ENCODE assay signal across 10 mouse cellular contexts in the genomic region with DNA sequence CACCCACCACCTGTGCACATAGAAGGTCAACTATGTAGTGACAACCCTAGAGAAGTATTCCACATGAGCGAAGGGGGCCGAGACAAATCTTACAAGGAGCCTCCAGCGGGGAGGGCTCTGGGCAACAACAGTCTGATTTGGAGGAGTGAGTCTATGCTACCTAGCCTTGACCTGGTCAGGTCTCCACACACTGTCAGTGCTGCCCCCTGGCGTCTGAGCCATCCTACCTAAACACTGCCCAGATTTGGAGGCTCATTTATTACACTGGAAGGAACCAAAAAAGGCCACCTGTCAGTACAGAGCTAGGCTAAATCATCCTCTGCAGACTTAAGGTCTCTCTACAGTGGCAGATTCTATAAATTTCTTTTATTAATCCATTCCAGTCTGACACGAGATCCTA. TPM values are rescaled to one million over a fixed set of nuclear protein-coding genes. Genes with fewer than 3 reads are reported as not detected.
DNase-seq lines count a peak whose midpoint lies in the region; ATAC-seq and TF ChIP-seq lines count a peak whose summit lies in the region.
"Had no signal": no experiment of that assay in that cellular context is flagged by ENCODE, and none has a peak within 500 bp of the region (broad histone marks: within the 10 kb centered on the region; RNA-seq: fewer than 3 reads in every experiment).

No protein-coding gene starts in this region.

- no peak overlapping the region for H3K4me3 ChIP-seq in forebrain, embryonic 11.5 days (ENCODE audit: low read depth, low read length)
- no peak overlapping the region for H3K4me3 ChIP-seq in forebrain, embryonic 15.5 days
- H3K4me3 ChIP-seq in embryonic fibroblast, embryonic 13.5 days (ENCODE audit: insufficient read depth, low read length) = no peak overlapping the region
- H3K4me3 ChIP-seq in stomach, postnatal 0 days (ENCODE audit: low read depth, low read length) = no peak overlapping the region

- TF ChIP-seq POLR2A in embryonic fibroblast, embryonic 13.5 days (IDR thresholded peaks at IDR 0.05; ENCODE audit: low read depth, low read length) = no peak

- TF ChIP-seq CTCF in embryonic fibroblast, embryonic 13.5 days (IDR thresholded peaks at IDR 0.05; ENCODE audit: borderline replicate concordance, insufficient read depth, low read length) = peak; percentile 83
- TF ChIP-seq CTCF in stomach, postnatal 0 days (IDR thresholded peaks at IDR 0.05; ENCODE audit: low read depth) = peak; percentile 79

- no peak overlapping the region for H3K4me2 ChIP-seq in forebrain, embryonic 11.5 days (ENCODE audit: low read depth, low read length, severe bottlenecking)
- H3K4me2 ChIP-seq in forebrain, embryonic 15.5 days (replicated peaks) = no peak overlapping the region
- no peak overlapping the region for H3K4me2 ChIP-seq in stomach, postnatal 0 days (replicated peaks; ENCODE audit: low read depth)

- H3K4me1 ChIP-seq in forebrain, embryonic 11.5 days (replicated peaks; ENCODE audit: control insufficient read depth, insufficient read depth, low read length) = no peaks in the 10 kb centered on the region
- no peaks in the 10 kb centered on the region for H3K4me1 ChIP-seq in forebrain, embryonic 15.5 days
- no peaks in the 10 kb centered on the region for H3K4me1 ChIP-seq in embryonic fibroblast, embryonic 13.5 days (ENCODE audit: control insufficient read depth, insufficient read depth, low read length)
- H3K4me1 ChIP-seq in stomach, postnatal 0 days (replicated peaks; ENCODE audit: control insufficient read depth, insufficient read depth) = no peaks in the 10 kb centered on the region

- 0 out of 2 replicates have a peak, but pooled peaks have one; percentile 30 for ATAC-seq in forebrain, embryonic 11.5 days (replicated peaks; ENCODE audit: low FRiP score)
- no peak for ATAC-seq in forebrain, embryonic 15.5 days (replicated peaks)
- ATAC-seq in stomach, postnatal 0 days (ENCODE audit: low FRiP score, low TSS enrichment) = peak; percentile 59; the same call in 1 of the 2 replicates

- no peak overlapping the region for H3K27ac ChIP-seq in forebrain, embryonic 11.5 days (ENCODE audit: low read depth, low read length)
- H3K27ac ChIP-seq in forebrain, embryonic 15.5 days (replicated peaks) = no peak overlapping the region
- no peak overlapping the region for H3K27ac ChIP-seq in embryonic fibroblast, embryonic 13.5 days (ENCODE audit: insufficient read depth, low read length)
- H3K27ac ChIP-seq in stomach, postnatal 0 days (replicated peaks) = no peak overlapping the region

- no peak overlapping the region for H3K9ac ChIP-seq in forebrain, embryonic 11.5 days (ENCODE audit: low read length)
- H3K9ac ChIP-seq in forebrain, embryonic 15.5 days (replicated peaks) = no peak overlapping the region
- H3K9ac ChIP-seq in stomach, postnatal 0 days (ENCODE audit: low read length) = no peak overlapping the region

- peak; percentile 83 for DNase-seq in forebrain, embryonic 11.5 days (ENCODE audit: low spot score)
- peak; percentile 54 for DNase-seq in A20 (ENCODE audit: low read depth, low spot score)
- DNase-seq in adrenal gland, postnatal 4 days (ENCODE audit: low spot score in 2 of 2) = peak; percentile 30 to 67
- DNase-seq in kidney, adult 18-20 months = peak; percentile 73
- peak; percentile 62 for DNase-seq in lung, postnatal 25 days (ENCODE audit: low spot score)
- peak; percentile 74 for DNase-seq in stomach, postnatal 0 days (ENCODE audit: low spot score)

- H3K9me3 ChIP-seq in forebrain, embryonic 11.5 days (ENCODE audit: control insufficient read depth, low read length) = no peaks in the 10 kb centered on the region
- no peaks in the 10 kb centered on the region for H3K9me3 ChIP-seq in forebrain, embryonic 15.5 days
- no peaks in the 10 kb centered on the region for H3K9me3 ChIP-seq in stomach, postnatal 0 days (ENCODE audit: control insufficient read depth, low read length)
- H3K9me3 ChIP-seq: G1E had no signal

- TF ChIP-seq EP300 in stomach, postnatal 0 days (optimal IDR thresholded peaks at IDR 0.05) = no peak

- WGBS in forebrain, embryonic 11.5 days = 71% methylated on average over 5 of the region's 5 CpGs
- WGBS in forebrain, embryonic 15.5 days = 76% methylated on average over 5 of the region's 5 CpGs
- whole genome bisulfite sequencing in stomach, postnatal 0 days = 65% methylated on average over 5 of the region's 5 CpGs

- H3K36me3 ChIP-seq in forebrain, embryonic 11.5 days (ENCODE audit: control insufficient read depth, insufficient read depth, low read length) = peaks cover 17% of the 10 kb centered on the region; the same call in 1 of the 2 replicates
- peaks cover 87% of the 10 kb centered on the region for H3K36me3 ChIP-seq in forebrain, embryonic 15.5 days
- H3K36me3 ChIP-seq in stomach, postnatal 0 days (ENCODE audit: control insufficient read depth, insufficient read depth, low read length) = peaks cover 28% of the 10 kb centered on the region

- no peaks in the 10 kb centered on the region for H3K27me3 ChIP-seq in forebrain, embryonic 11.5 days (ENCODE audit: control insufficient read depth, insufficient read depth, low read length)
- no peaks in the 10 kb centered on the region for H3K27me3 ChIP-seq in forebrain, embryonic 15.5 days
- H3K27me3 ChIP-seq in stomach, postnatal 0 days (ENCODE audit: control insufficient read depth, insufficient read depth, low read length) = no peaks in the 10 kb centered on the region

RNA-seq across cellular contexts. Expression of a gene that starts 16.2 kb away (rescaled TPM):
- polyA plus RNA-seq in forebrain, embryonic 11.5 days (2014; fragmentation: Nextera tagmentation; extraction: Ambion mirVana) = not detected in 2 replicates
- 12.8 and 13.0 TPM in 2 replicates for polyA plus RNA-seq in forebrain, embryonic 15.5 days (2015; fragmentation: Nextera tagmentation; extraction: Ambion mirVana)
- 1 to 10 TPM in 1 of 2 experiments, under 1 TPM in 1; 0.87 to 1.2 TPM for total RNA-seq in adrenal gland, postnatal 4 days (2021)
- not detected in 2 replicates for polyA plus RNA-seq in embryonic fibroblast, embryonic 13.5 days (2011; ENCODE audit: insufficient read length, low read depth, missing spikeins)
- 3.2 and 5.9 TPM in 2 replicates for polyA plus RNA-seq in stomach, postnatal 0 days (2015; fragmentation: Nextera tagmentation; extraction: Ambion mirVana)
- total RNA-seq: G1E had no signal
- polyA plus RNA-seq: G1E had no signal

RNA-seq across cellular contexts. Expression of a gene that starts 28.9 kb away (rescaled TPM):
- 317 and 330 TPM in 2 replicates for polyA plus RNA-seq in forebrain, embryonic 11.5 days (2014; fragmentation: Nextera tagmentation; extraction: Ambion mirVana)
- 182 and 183 TPM in 2 replicates for polyA plus RNA-seq in forebrain, embryonic 15.5 days (2015; fragmentation: Nextera tagmentation; extraction: Ambion mirVana)
- 100 to 1,000 TPM; 116 to 119 TPM for total RNA-seq in adrenal gland, postnatal 4 days (2021)
- 75.9 and 77.9 TPM in 2 replicates for polyA plus RNA-seq in embryonic fibroblast, embryonic 13.5 days (2011; ENCODE audit: insufficient read length, low read depth, missing spikeins)
- 62.0 and 65.2 TPM in 2 replicates for polyA plus RNA-seq in stomach, postnatal 0 days (2015; fragmentation: Nextera tagmentation; extraction: Ambion mirVana)

RNA-seq across cellular contexts. Expression of a gene that starts 29.1 kb away (rescaled TPM):
- polyA plus RNA-seq in forebrain, embryonic 11.5 days (2014; fragmentation: Nextera tagmentation; extraction: Ambion mirVana) = 2.3 and 3.5 TPM in 2 replicates
- polyA plus RNA-seq in forebrain, embryonic 15.5 days (2015; fragmentation: Nextera tagmentation; extraction: Ambion mirVana) = 2.1 and 2.9 TPM in 2 replicates
- 1 to 10 TPM in 1 of 2 experiments, under 1 TPM in 1; 0.82 to 1.0 TPM for total RNA-seq in adrenal gland, postnatal 4 days (2021)
- polyA plus RNA-seq in embryonic fibroblast, embryonic 13.5 days (2011; ENCODE audit: insufficient read length, low read depth, missing spikeins) = 0.49 and 0.73 TPM in 2 replicates
- 0.30 and 0.56 TPM in 2 replicates for polyA plus RNA-seq in stomach, postnatal 0 days (2015; fragmentation: Nextera tagmentation; extraction: Ambion mirVana)

RNA-seq across cellular contexts. Expression of a gene that starts 32.4 kb away (rescaled TPM):
- 95.7 and 96.1 TPM in 2 replicates for polyA plus RNA-seq in forebrain, embryonic 11.5 days (2014; fragmentation: Nextera tagmentation; extraction: Ambion mirVana)
- 54.4 and 55.0 TPM in 2 replicates for polyA plus RNA-seq in forebrain, embryonic 15.5 days (2015; fragmentation: Nextera tagmentation; extraction: Ambion mirVana)
- 10 to 100 TPM; 39.6 to 40.2 TPM for total RNA-seq in adrenal gland, postnatal 4 days (2021)
- 27.8 and 43.5 TPM in 2 replicates for polyA plus RNA-seq in embryonic fibroblast, embryonic 13.5 days (2011; ENCODE audit: insufficient read length, low read depth, missing spikeins)
- 18.1 and 21.1 TPM in 2 replicates for polyA plus RNA-seq in stomach, postnatal 0 days (2015; fragmentation: Nextera tagmentation; extraction: Ambion mirVana)
- polyA plus RNA-seq: G1E had no signal

RNA-seq across cellular contexts. Expression of a gene that starts 33.1 kb away (rescaled TPM):
- not detected in 2 replicates for polyA plus RNA-seq in forebrain, embryonic 11.5 days (2014; fragmentation: Nextera tagmentation; extraction: Ambion mirVana)
- 0.11 TPM in 1 of 2 replicates, not detected in the other for polyA plus RNA-seq in forebrain, embryonic 15.5 days (2015; fragmentation: Nextera tagmentation; extraction: Ambion mirVana)
- total RNA-seq in adrenal gland, postnatal 4 days (2021) = not detected
- not detected in 2 replicates for polyA plus RNA-seq in embryonic fibroblast, embryonic 13.5 days (2011; ENCODE audit: insufficient read length, low read depth, missing spikeins)
- polyA plus RNA-seq in stomach, postnatal 0 days (2015; fragmentation: Nextera tagmentation; extraction: Ambion mirVana) = not detected in 2 replicates
- total RNA-seq: left cerebral cortex, postnatal 10 days had no signal
- polyA plus RNA-seq: G1E had no signal
